Mouse (Mus musculus) lung, postnatal 10 days (tissue): Measurements from ENCODE around the gene Grifin.

Experiments
- DNase-seq: peaks from one replicate; pipeline ENCODE4 v3.0.0; 2021

Gene Grifin

GRCm38 (mm10) chr5:140564896-140565295 is at the start of gene Grifin:
Grifin (minus strand) TSS chr5:140565071.
- no peak for DNase-seq

GRCm38 (mm10) chr5:140614141-140614540 is 49.3 kb upstream of the Grifin start:
- DNase-seq: no peak

- no peak for DNase-seq
Observed at GRCm38 (mm10) chr5:140612191-140612590, 47.3 kb upstream of the Grifin start.

- DNase-seq: peak; percentile 76
Observed at GRCm38 (mm10) chr5:140611611-140612185, 46.8 kb upstream of the Grifin start.

GRCm38 (mm10) chr5:140611021-140611583 is 46.2 kb upstream of the Grifin start:
- DNase-seq: peak; percentile 93

GRCm38 (mm10) chr5:140610273-140611011 is 45.6 kb upstream of the Grifin start:
- DNase-seq: peak; percentile 86

- DNase-seq: peak; percentile 85
Observed at GRCm38 (mm10) chr5:140609511-140610272, 44.8 kb upstream of the Grifin start.

- no peak for DNase-seq
Observed at GRCm38 (mm10) chr5:140608634-140609015, 43.8 kb upstream of the Grifin start.

GRCm38 (mm10) chr5:140607836-140608633 is 43.2 kb upstream of the Grifin start:
- peak; percentile 55 for DNase-seq

GRCm38 (mm10) chr5:140607001-140607835 is 42.3 kb upstream of the Grifin start, which contains the start of gene Lfng:
Lfng (plus strand) TSS chr5:140607320.
- peak; percentile 97 for DNase-seq

GRCm38 (mm10) chr5:140606386-140606785 is 41.5 kb upstream of the Grifin start:
- DNase-seq: peak; percentile 51

- DNase-seq: no peak
Observed at GRCm38 (mm10) chr5:140605228-140605627, 40.4 kb upstream of the Grifin start.

- peak; percentile 30 for DNase-seq
Observed at GRCm38 (mm10) chr5:140604386-140604785, 39.5 kb upstream of the Grifin start.

- no peak for DNase-seq
Observed at GRCm38 (mm10) chr5:140602540-140602939, 37.7 kb upstream of the Grifin start.

- no peak for DNase-seq
Observed at GRCm38 (mm10) chr5:140601712-140602111, 36.8 kb upstream of the Grifin start.

GRCm38 (mm10) chr5:140599939-140600338 is 35.1 kb upstream of the Grifin start:
- no peak for DNase-seq

GRCm38 (mm10) chr5:140597787-140598186 is 32.9 kb upstream of the Grifin start:
- DNase-seq: no peak

GRCm38 (mm10) chr5:140596927-140597588 is 32.2 kb upstream of the Grifin start:
- DNase-seq: peak; percentile 82

- DNase-seq: peak; percentile 67
Observed at GRCm38 (mm10) chr5:140596426-140596825, 31.6 kb upstream of the Grifin start.

GRCm38 (mm10) chr5:140594846-140595245 is 30.0 kb upstream of the Grifin start:
- DNase-seq: no peak
